Mouse (Mus musculus): ENCODE results near the gene Abhd5.

DNA sequence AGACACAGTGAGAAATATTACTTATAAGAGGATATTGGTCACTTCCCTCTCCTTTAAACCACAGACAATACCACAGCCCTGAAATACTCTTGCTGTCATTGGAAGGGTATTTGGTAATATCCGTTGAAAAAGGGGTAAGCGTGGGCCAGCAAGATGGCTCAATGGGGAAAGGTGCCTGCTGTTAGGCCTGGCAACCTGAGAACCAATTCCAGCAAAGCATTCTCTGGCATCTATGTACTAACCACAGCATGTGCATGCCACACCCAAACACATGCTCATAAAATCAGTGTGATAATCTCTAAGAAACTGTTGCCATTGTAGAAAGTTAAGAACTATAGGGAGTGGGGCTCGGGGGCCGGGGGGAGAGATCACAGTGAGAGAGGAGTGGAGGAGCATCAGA is 2.1 kb upstream of the Abhd5 start:
- no peak for TF ChIP-seq MEF2A (IDR thresholded peaks at IDR 0.05; ENCODE audit: borderline replicate concordance, low read depth, low read length)
- no peak for TF ChIP-seq POLR2A (IDR thresholded peaks at IDR 0.05; ENCODE audit: low read depth, low read length)
- TF ChIP-seq CTCF (conservative IDR thresholded peaks at IDR 0.05 in 1 of 2, IDR thresholded peaks at IDR 0.05 in 1 of 2; ENCODE audit: low read depth in 2 of 2, low read length in 2 of 2): no peak
- TF ChIP-seq CHD2 (IDR thresholded peaks at IDR 0.05; ENCODE audit: low read length): no peak
- no peak for TF ChIP-seq TBP (conservative IDR thresholded peaks at IDR 0.05; ENCODE audit: low read depth, low read length)
- TF ChIP-seq MAX (IDR thresholded peaks at IDR 0.05; ENCODE audit: low read length): no peak
- no peak for TF ChIP-seq USF1 (IDR thresholded peaks at IDR 0.05; ENCODE audit: low read depth, low read length)
- TF ChIP-seq BHLHE40 (IDR thresholded peaks at IDR 0.05; ENCODE audit: low read depth, low read length): no peak
- no peak for TF ChIP-seq CHD1 (IDR thresholded peaks at IDR 0.05; ENCODE audit: low read depth, low read length)
